Mouse (Mus musculus): ENCODE measurements around the gene Itih2. TPM values are rescaled to one million over a fixed set of nuclear protein-coding genes. Genes with fewer than 3 reads are reported as not detected.

The Itih2 gene
- polyA plus RNA-seq, 1 experiment, result 0.02 TPM

DNA sequence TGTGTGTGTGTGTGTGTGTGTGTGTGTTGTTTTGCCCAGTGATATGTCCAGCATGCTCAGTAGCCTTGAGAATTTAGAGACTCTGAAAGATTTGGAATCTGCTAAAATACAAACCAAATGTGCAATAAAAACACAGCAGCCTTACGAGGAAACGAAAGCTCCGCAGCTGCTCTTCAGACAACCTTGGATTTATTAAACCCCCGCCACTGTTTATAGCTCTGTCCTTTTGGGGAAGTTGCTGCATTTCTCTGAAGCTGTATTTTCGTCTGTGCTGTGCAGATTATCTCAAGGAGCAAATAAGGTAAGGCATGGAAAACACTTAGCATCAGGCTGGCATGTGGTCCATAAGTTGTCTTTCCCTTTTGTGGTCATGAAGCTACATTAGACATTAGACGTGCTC is 14.3 kb upstream of the Itih2 start:
- no peaks in the 10 kb centered on the region for H3K36me3 ChIP-seq (ENCODE audit: control insufficient read depth, insufficient read depth)
- TF ChIP-seq REST (IDR thresholded peaks at IDR 0.05; ENCODE audit: insufficient read depth, insufficient read length), result no peak
- TF ChIP-seq USF1 (IDR thresholded peaks at IDR 0.05; ENCODE audit: low read depth), result no peak
- H3ac ChIP-seq (ENCODE audit: control insufficient read depth, insufficient read length), result no peak overlapping the region
- no peak overlapping the region for H3K4me3 ChIP-seq
- H3K79me2 ChIP-seq (ENCODE audit: control insufficient read depth, insufficient read depth), result no peaks in the 10 kb centered on the region
- H3K27me3 ChIP-seq (ENCODE audit: control insufficient read depth, insufficient read depth, insufficient read length), result peaks cover 5% of the 10 kb centered on the region
- H3K4me2 ChIP-seq (ENCODE audit: low read depth), result no peak overlapping the region

DNA sequence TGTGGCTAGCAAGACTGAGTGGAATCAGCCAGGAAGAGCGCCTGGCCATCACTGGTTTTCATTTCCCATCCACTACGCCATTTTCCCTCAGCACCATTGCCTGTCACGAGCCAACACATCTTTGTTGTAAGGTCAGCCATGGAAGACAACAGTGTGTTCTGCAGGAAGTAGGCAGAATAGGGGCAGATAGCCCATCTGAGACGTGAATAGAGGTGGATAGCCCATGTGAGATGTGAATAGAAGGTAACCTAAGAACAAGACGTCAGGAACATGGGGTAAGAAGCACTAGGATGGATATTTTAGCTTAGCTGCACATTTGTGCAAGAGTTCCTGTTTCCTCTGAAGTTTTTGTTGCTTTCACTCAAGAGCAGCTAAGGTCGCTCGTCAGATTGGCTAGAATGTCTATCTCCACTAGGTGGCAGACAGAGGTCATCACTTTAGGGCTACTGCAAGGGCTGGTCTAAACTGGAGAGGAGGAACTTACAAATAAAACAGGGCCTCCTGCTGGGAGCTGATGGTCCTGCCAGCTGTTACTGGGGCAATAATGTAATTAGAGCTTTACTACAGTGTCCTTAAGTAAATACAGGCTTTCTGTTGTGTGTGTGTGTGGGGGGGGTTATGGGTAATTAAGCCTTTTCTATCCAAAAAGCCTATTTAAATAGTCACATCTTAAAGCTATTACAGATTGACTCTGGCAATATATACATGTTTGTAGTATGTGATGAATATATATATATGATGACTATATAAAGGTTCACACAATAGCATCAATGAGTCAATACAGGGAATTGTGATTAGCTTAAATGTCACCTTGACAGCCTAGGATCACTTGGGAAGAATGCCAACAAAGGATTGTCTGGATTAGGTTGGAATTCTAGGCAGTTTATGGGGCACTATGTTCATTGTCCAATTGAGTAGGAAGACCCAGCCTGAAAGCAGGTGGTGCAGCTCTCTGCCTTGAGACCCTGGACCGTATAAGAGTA is 11.6 kb upstream of the Itih2 start:
- Histone ChIP-seq H3K4me2 (ENCODE audit: low read depth) (peak overlapping the region; percentile 30), H3ac (ENCODE audit: control insufficient read depth, insufficient read length) (no peak overlapping the region), H3K79me2 (ENCODE audit: control insufficient read depth, insufficient read depth) (no peaks in the 10 kb centered on the region), H3K36me3 (ENCODE audit: control insufficient read depth, insufficient read depth) (no peaks in the 10 kb centered on the region), H3K27me3 (ENCODE audit: control insufficient read depth, insufficient read depth, insufficient read length) (peaks cover 5% of the 10 kb centered on the region), H3K4me3 (no peak overlapping the region)
- TF ChIP-seq POLR2A (IDR thresholded peaks at IDR 0.05; ENCODE audit: insufficient read length, low read depth) (no peak), POLR2AphosphoS2 (IDR thresholded peaks at IDR 0.05; ENCODE audit: insufficient read length, low read depth) (no peak), REST (IDR thresholded peaks at IDR 0.05; ENCODE audit: insufficient read depth, insufficient read length) (no peak), SRF (IDR thresholded peaks at IDR 0.05; ENCODE audit: control insufficient read depth, insufficient read length, low read depth) (no peak), CEBPB (IDR thresholded peaks at IDR 0.05; ENCODE audit: insufficient read depth, poor library complexity, severe bottlenecking) (no peak), E2F4 (IDR thresholded peaks at IDR 0.05; ENCODE audit: insufficient read depth) (no peak), TCF3 (IDR thresholded peaks at IDR 0.05; ENCODE audit: insufficient read length, low read depth) (no peak), MAX (IDR thresholded peaks at IDR 0.05; ENCODE audit: low read depth) (no peak), TCF12 (IDR thresholded peaks at IDR 0.05; ENCODE audit: insufficient read depth, poor library complexity, severe bottlenecking) (no peak), MYOG (IDR thresholded peaks at IDR 0.05; ENCODE audit: control insufficient read depth in 1 of 3, insufficient read depth in 1 of 3, insufficient read length in 2 of 3, low read depth in 2 of 3) (no peak), USF1 (IDR thresholded peaks at IDR 0.05; ENCODE audit: low read depth) (no peak), MYOD1 (IDR thresholded peaks at IDR 0.05; ENCODE audit: control insufficient read depth in 1 of 3, insufficient read length in 2 of 3, low read depth in 2 of 3) (no peak)

DNA sequence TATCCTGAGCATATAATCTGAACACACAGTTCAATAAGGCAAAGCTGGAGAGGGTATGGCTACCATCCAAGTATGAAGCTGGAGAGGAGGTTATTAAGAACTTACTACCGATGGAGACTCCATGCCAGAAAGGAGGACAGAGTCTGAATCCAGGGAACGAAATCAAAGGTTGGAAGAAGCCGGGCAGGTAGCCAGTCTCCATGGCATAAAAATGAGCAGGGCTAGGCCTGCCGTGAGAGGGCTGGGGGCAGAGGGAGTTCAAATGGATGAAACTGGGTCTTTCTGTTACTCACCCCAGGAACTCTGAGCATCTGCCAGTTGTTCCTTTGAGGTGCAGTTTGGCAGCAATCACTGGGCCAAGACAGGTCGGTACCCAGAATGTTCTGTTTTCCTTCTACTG is 9.3 kb upstream of the Itih2 start:
- H3K27me3 ChIP-seq (ENCODE audit: control insufficient read depth, insufficient read depth, insufficient read length), result peaks cover 5% of the 10 kb centered on the region

DNA sequence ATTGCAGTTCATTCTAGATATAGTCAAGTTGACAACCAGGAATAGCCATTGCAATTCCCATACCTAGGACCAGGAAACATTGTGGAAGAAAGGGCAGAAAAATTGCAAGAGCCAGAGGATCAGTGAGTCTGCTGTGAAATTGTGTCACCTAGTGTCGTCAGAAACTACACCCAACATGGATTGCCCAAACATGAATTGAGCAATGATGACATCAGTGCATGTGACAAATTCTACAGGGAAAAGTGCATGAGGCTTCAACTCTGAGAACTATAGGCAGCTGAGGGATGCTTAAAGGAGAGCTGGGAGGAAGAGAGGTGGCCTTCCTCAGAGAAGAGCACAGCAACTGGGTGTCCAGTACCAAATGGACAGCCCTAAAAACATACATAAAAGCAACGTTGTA is 6.1 kb upstream of the Itih2 start:
- Histone ChIP-seq H3K4me2 (ENCODE audit: low read depth) (no peak overlapping the region), H3K4me3 (no peak overlapping the region), H3K27me3 (ENCODE audit: control insufficient read depth, insufficient read depth, insufficient read length) (peaks cover 3% of the 10 kb centered on the region), H3K36me3 (ENCODE audit: control insufficient read depth, insufficient read depth) (no peaks in the 10 kb centered on the region), H3ac (ENCODE audit: control insufficient read depth, insufficient read length) (no peak overlapping the region), H3K79me2 (ENCODE audit: control insufficient read depth, insufficient read depth) (no peaks in the 10 kb centered on the region)
- TF ChIP-seq MAX (IDR thresholded peaks at IDR 0.05; ENCODE audit: low read depth), result no peak
- no peak for TF ChIP-seq E2F4 (IDR thresholded peaks at IDR 0.05; ENCODE audit: insufficient read depth)
- TF ChIP-seq USF1 (IDR thresholded peaks at IDR 0.05; ENCODE audit: low read depth), result no peak
- no peak for TF ChIP-seq MYOD1 (IDR thresholded peaks at IDR 0.05; ENCODE audit: control insufficient read depth in 1 of 3, insufficient read length in 2 of 3, low read depth in 2 of 3)
- TF ChIP-seq TCF3 (IDR thresholded peaks at IDR 0.05; ENCODE audit: insufficient read length, low read depth), result no peak
- TF ChIP-seq TCF12 (IDR thresholded peaks at IDR 0.05; ENCODE audit: insufficient read depth, poor library complexity, severe bottlenecking), result no peak
- TF ChIP-seq POLR2AphosphoS2 (IDR thresholded peaks at IDR 0.05; ENCODE audit: insufficient read length, low read depth), result no peak
- no peak for TF ChIP-seq POLR2A (IDR thresholded peaks at IDR 0.05; ENCODE audit: insufficient read length, low read depth)

More for the DNA sequence above, 9.3 kb upstream of the Itih2 start:
- Histone ChIP-seq H3K4me2 (ENCODE audit: low read depth) (no peak overlapping the region), H3K79me2 (ENCODE audit: control insufficient read depth, insufficient read depth) (no peaks in the 10 kb centered on the region), H3K4me3 (no peak overlapping the region), H3ac (ENCODE audit: control insufficient read depth, insufficient read length) (no peak overlapping the region), H3K36me3 (ENCODE audit: control insufficient read depth, insufficient read depth) (no peaks in the 10 kb centered on the region)
- TF ChIP-seq USF1 (IDR thresholded peaks at IDR 0.05; ENCODE audit: low read depth), result no peak
- TF ChIP-seq CEBPB (IDR thresholded peaks at IDR 0.05; ENCODE audit: insufficient read depth, poor library complexity, severe bottlenecking), result no peak
- no peak for TF ChIP-seq MYOD1 (IDR thresholded peaks at IDR 0.05; ENCODE audit: control insufficient read depth in 1 of 3, insufficient read length in 2 of 3, low read depth in 2 of 3)
- no peak for TF ChIP-seq REST (IDR thresholded peaks at IDR 0.05; ENCODE audit: insufficient read depth, insufficient read length)
- TF ChIP-seq MYOG (IDR thresholded peaks at IDR 0.05; ENCODE audit: control insufficient read depth in 1 of 3, insufficient read depth in 1 of 3, insufficient read length in 2 of 3, low read depth in 2 of 3), result no peak
- TF ChIP-seq MAX (IDR thresholded peaks at IDR 0.05; ENCODE audit: low read depth), result no peak
- no peak for TF ChIP-seq SRF (IDR thresholded peaks at IDR 0.05; ENCODE audit: control insufficient read depth, insufficient read length, low read depth)
- no peak for TF ChIP-seq POLR2A (IDR thresholded peaks at IDR 0.05; ENCODE audit: insufficient read length, low read depth)

DNA sequence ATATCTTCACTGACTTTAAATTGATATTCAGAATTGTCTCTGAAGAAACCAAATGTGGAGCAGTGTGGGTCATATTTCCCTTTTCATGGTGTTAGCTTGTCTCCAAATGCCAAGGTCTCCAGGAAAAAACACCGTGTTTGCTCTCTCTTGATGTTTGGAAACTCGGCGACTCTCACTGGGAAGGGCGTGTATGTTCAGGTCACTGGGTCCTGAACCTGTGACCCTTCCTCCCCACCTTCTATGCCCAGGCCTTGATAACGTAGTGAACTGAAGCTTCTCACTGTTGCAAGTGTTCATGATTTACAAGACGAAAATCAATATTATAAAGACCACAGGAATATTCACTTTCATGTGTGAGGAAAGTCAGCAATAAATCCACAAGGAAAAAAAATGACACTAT is 2.7 kb upstream of the Itih2 start:
- no peaks in the 10 kb centered on the region for H3K36me3 ChIP-seq (ENCODE audit: control insufficient read depth, insufficient read depth)
- H3K4me2 ChIP-seq (ENCODE audit: low read depth), result no peak overlapping the region
- H3K4me3 ChIP-seq, result no peak overlapping the region
- H3K27me3 ChIP-seq (ENCODE audit: control insufficient read depth, insufficient read depth, insufficient read length), result no peaks in the 10 kb centered on the region
- no peak overlapping the region for H3ac ChIP-seq (ENCODE audit: control insufficient read depth, insufficient read length)
- no peak for TF ChIP-seq MAX (IDR thresholded peaks at IDR 0.05; ENCODE audit: low read depth)
- TF ChIP-seq REST (IDR thresholded peaks at IDR 0.05; ENCODE audit: insufficient read depth, insufficient read length), result no peak
- TF ChIP-seq MYOD1 (IDR thresholded peaks at IDR 0.05; ENCODE audit: control insufficient read depth in 1 of 3, insufficient read length in 2 of 3, low read depth in 2 of 3), result no peak
- no peak for TF ChIP-seq CEBPB (IDR thresholded peaks at IDR 0.05; ENCODE audit: insufficient read depth, poor library complexity, severe bottlenecking)
- no peak for TF ChIP-seq POLR2A (IDR thresholded peaks at IDR 0.05; ENCODE audit: insufficient read length, low read depth)
- no peak for TF ChIP-seq TCF12 (IDR thresholded peaks at IDR 0.05; ENCODE audit: insufficient read depth, poor library complexity, severe bottlenecking)
- TF ChIP-seq MYOG (IDR thresholded peaks at IDR 0.05; ENCODE audit: control insufficient read depth in 1 of 3, insufficient read depth in 1 of 3, insufficient read length in 2 of 3, low read depth in 2 of 3), result no peak
- no peak for TF ChIP-seq TCF3 (IDR thresholded peaks at IDR 0.05; ENCODE audit: insufficient read length, low read depth)
- TF ChIP-seq E2F4 (IDR thresholded peaks at IDR 0.05; ENCODE audit: insufficient read depth), result no peak
- TF ChIP-seq USF1 (IDR thresholded peaks at IDR 0.05; ENCODE audit: low read depth), result no peak
- TF ChIP-seq POLR2AphosphoS2 (IDR thresholded peaks at IDR 0.05; ENCODE audit: insufficient read length, low read depth), result no peak
- no peak for TF ChIP-seq SRF (IDR thresholded peaks at IDR 0.05; ENCODE audit: control insufficient read depth, insufficient read length, low read depth)
- H3K79me2 ChIP-seq (ENCODE audit: control insufficient read depth, insufficient read depth), result no peaks in the 10 kb centered on the region

Data from myocyte (in vitro differentiated cells).